Comparison of ENCODE assay signal across 10 mouse cellular contexts in the genomic region with DNA sequence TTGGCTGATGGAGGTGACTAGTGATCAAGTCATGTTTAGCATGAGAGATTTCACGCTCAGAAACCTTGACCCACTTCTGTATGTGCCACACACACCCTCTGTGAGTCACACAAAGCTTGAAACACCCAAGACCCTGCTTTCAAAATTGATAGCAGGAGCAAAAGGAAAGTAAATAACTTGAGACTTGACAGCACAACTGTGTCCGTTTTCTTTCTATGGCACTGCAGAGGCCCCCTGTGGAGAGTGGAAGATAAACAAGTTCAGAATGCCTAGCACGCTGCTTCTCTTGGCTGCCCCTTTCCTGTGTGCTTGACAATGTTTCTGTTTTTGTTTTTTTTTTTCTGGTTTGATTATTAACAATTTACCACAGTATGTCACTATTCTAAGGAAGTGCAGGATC. TPM values are rescaled to one million over a fixed set of nuclear protein-coding genes. Genes with fewer than 3 reads are reported as not detected.
DNase-seq lines count a peak whose midpoint lies in the region; ATAC-seq and TF ChIP-seq lines count a peak whose summit lies in the region.
"Had no signal": no experiment of that assay in that cellular context is flagged by ENCODE, and none has a peak within 500 bp of the region (broad histone marks: within the 10 kb centered on the region; RNA-seq: fewer than 3 reads in every experiment).

No protein-coding gene starts in this region.

- peak overlapping the region; percentile 19; the same call in 1 of the 2 replicates for H3K4me2 ChIP-seq in liver, embryonic 14.5 days (ENCODE audit: low read depth)
- H3K4me2 ChIP-seq in forebrain, postnatal 0 days (ENCODE audit: low read depth), result no peak overlapping the region
- no peak overlapping the region for H3K4me2 ChIP-seq in intestine, embryonic 16.5 days (ENCODE audit: low read depth, low read length)

- no peak overlapping the region for H3K4me3 ChIP-seq in liver, embryonic 14.5 days (ENCODE audit: insufficient read depth in 1 of 2, low read depth in 2 of 2, low read length in 2 of 2)
- no peak overlapping the region for H3K4me3 ChIP-seq in forebrain, postnatal 0 days (ENCODE audit: low read depth, low read length)
- no peak overlapping the region for H3K4me3 ChIP-seq in intestine, embryonic 16.5 days (ENCODE audit: low read length)

- H3K4me1 ChIP-seq in liver, embryonic 14.5 days (replicated peaks; ENCODE audit: control insufficient read depth in 2 of 2, insufficient read depth in 2 of 2, low read length in 1 of 2), result peaks cover 60 to 80% of the 10 kb centered on the region in 2 experiments
- no peaks in the 10 kb centered on the region for H3K4me1 ChIP-seq in forebrain, postnatal 0 days (ENCODE audit: insufficient read depth)
- H3K4me1 ChIP-seq in intestine, embryonic 16.5 days (ENCODE audit: control insufficient read depth, insufficient read depth, low read length), result peaks cover 18% of the 10 kb centered on the region

- TF ChIP-seq EP300 in liver, embryonic 14.5 days (IDR thresholded peaks at IDR 0.05; ENCODE audit: low read depth), result no peak

- no peak for ATAC-seq in liver, embryonic 14.5 days (ENCODE audit: insufficient read depth)
- no peak for ATAC-seq in forebrain, postnatal 0 days
- no peak for ATAC-seq in intestine, embryonic 16.5 days

- no peaks in the 10 kb centered on the region for H3K9me3 ChIP-seq in liver, embryonic 14.5 days (ENCODE audit: control insufficient read depth, low read length)
- H3K9me3 ChIP-seq in forebrain, postnatal 0 days (ENCODE audit: low read length), result no peaks in the 10 kb centered on the region
- H3K9me3 ChIP-seq in intestine, embryonic 16.5 days (ENCODE audit: control insufficient read depth, low read length), result no peaks in the 10 kb centered on the region

- peak overlapping the region; percentile 74 for H3K27ac ChIP-seq in liver, embryonic 14.5 days
- H3K27ac ChIP-seq in forebrain, postnatal 0 days (ENCODE audit: low read depth, low read length), result no peak overlapping the region
- no peak overlapping the region for H3K27ac ChIP-seq in intestine, embryonic 16.5 days (ENCODE audit: low read length)

- WGBS in liver, embryonic 14.5 days (ENCODE audit: insufficient replicate concordance), result 8% methylated on average over 3 of the region's 3 CpGs
- 42% methylated on average over 3 of the region's 3 CpGs for WGBS in forebrain, postnatal 0 days
- 29% methylated on average over 3 of the region's 3 CpGs for WGBS in intestine, embryonic 16.5 days

- peak; percentile 27 for DNase-seq in adrenal gland, postnatal 10 days
- no peak for DNase-seq in adrenal gland, adult 8-10 months
- peak; percentile 21 for DNase-seq in retina, postnatal 1 day
- no peak for DNase-seq in retina, embryonic 14.5 days (ENCODE audit: low spot score)
- no peak for DNase-seq in liver, embryonic 14.5 days (ENCODE audit: low read depth in 3 of 3, low spot score in 3 of 3)
- DNase-seq in thymus, postnatal 25 days, result peak; percentile 66
- no peak for DNase-seq in forebrain, postnatal 0 days

- peak overlapping the region; percentile 28; the same call in 1 of the 2 replicates for H3K9ac ChIP-seq in liver, embryonic 14.5 days (replicated peaks)
- H3K9ac ChIP-seq in forebrain, postnatal 0 days, result no peak overlapping the region
- no peak overlapping the region for H3K9ac ChIP-seq in intestine, embryonic 16.5 days (ENCODE audit: low read depth, low read length)

- H3K27me3 ChIP-seq in liver, embryonic 14.5 days (ENCODE audit: control insufficient read depth, insufficient read depth, low read length), result no peaks in the 10 kb centered on the region
- H3K27me3 ChIP-seq in forebrain, postnatal 0 days (ENCODE audit: insufficient read depth, low read length), result no peaks in the 10 kb centered on the region
- no peaks in the 10 kb centered on the region for H3K27me3 ChIP-seq in intestine, embryonic 16.5 days (replicated peaks; ENCODE audit: control insufficient read depth, insufficient read depth, low read length)

- H3K36me3 ChIP-seq in liver, embryonic 14.5 days (replicated peaks; ENCODE audit: control insufficient read depth, insufficient read depth, low read depth), result no peaks in the 10 kb centered on the region
- H3K36me3 ChIP-seq in forebrain, postnatal 0 days (ENCODE audit: insufficient read depth), result no peaks in the 10 kb centered on the region
- no peaks in the 10 kb centered on the region for H3K36me3 ChIP-seq in intestine, embryonic 16.5 days (ENCODE audit: control insufficient read depth, insufficient read depth, low read length)

- TF ChIP-seq CTCF in liver, embryonic 14.5 days (IDR thresholded peaks at IDR 0.05; ENCODE audit: low read depth), result peak; percentile 58
- TF ChIP-seq CTCF in forebrain, postnatal 0 days (IDR thresholded peaks at IDR 0.05; ENCODE audit: low read depth), result no peak

RNA-seq across cellular contexts. Expression of gene Ifi47, which starts 8.5 kb away (rescaled TPM):
- 1 to 10 TPM; 5.2 to 5.7 TPM for total RNA-seq in adrenal gland, postnatal 10 days (2021)
- total RNA-seq in adrenal gland, adult 8-10 months (2022), result 1 to 10 TPM; 4.4 to 7.4 (median 6.7) TPM
- polyA plus RNA-seq in liver, embryonic 14.5 days (2012; rRNA removed), result 2.4 and 3.2 TPM in 2 replicates
- 6.2 and 7.6 TPM in 2 replicates for polyA plus RNA-seq in liver, embryonic 14.5 days (2014; fragmentation: Nextera tagmentation; extraction: Ambion mirVana)
- 1.2 and 1.6 TPM in 2 replicates for total RNA-seq in forebrain, postnatal 0 days (2014; rRNA removed)
- polyA plus RNA-seq in forebrain, postnatal 0 days (2015; fragmentation: Nextera tagmentation; extraction: Ambion mirVana), result 0.67 and 0.70 TPM in 2 replicates
- 3.2 and 3.6 TPM in 2 replicates for polyA plus RNA-seq in intestine, embryonic 16.5 days (2015; fragmentation: Nextera tagmentation; extraction: Ambion mirVana)

RNA-seq across cellular contexts. Expression of gene Tgtp2, which starts 20.9 kb away (rescaled TPM):
- total RNA-seq in adrenal gland, postnatal 10 days (2021), result 1 to 10 TPM; 1.2 to 1.3 TPM
- total RNA-seq in adrenal gland, adult 8-10 months (2022), result 1 to 10 TPM; 1.5 to 6.8 (median 3.8) TPM
- polyA plus RNA-seq in liver, embryonic 14.5 days (2012; rRNA removed), result 0.06 and 0.27 TPM in 2 replicates
- 0.35 and 0.51 TPM in 2 replicates for polyA plus RNA-seq in liver, embryonic 14.5 days (2014; fragmentation: Nextera tagmentation; extraction: Ambion mirVana)
- total RNA-seq in forebrain, postnatal 0 days (2014; rRNA removed), result 0.46 TPM in 1 of 2 replicates, not detected in the other
- 0.13 TPM in 1 of 2 replicates, not detected in the other for polyA plus RNA-seq in forebrain, postnatal 0 days (2015; fragmentation: Nextera tagmentation; extraction: Ambion mirVana)
- 0.86 and 1.0 TPM in 2 replicates for polyA plus RNA-seq in intestine, embryonic 16.5 days (2015; fragmentation: Nextera tagmentation; extraction: Ambion mirVana)
- total RNA-seq: layer of hippocampus, adult 18-20 months had no signal

RNA-seq across cellular contexts. Expression of gene Olfr1396, which starts 29.8 kb away (rescaled TPM):
- under 1 TPM; 0.27 to 0.45 TPM for total RNA-seq in adrenal gland, postnatal 10 days (2021)
- total RNA-seq in adrenal gland, adult 8-10 months (2022), result 1 to 10 TPM; 1.8 to 5.0 (median 3.1) TPM
- not detected in 2 replicates for polyA plus RNA-seq in liver, embryonic 14.5 days (2012; rRNA removed)
- polyA plus RNA-seq in liver, embryonic 14.5 days (2014; fragmentation: Nextera tagmentation; extraction: Ambion mirVana), result not detected in 2 replicates
- 0.05 TPM in 1 of 2 replicates, not detected in the other for total RNA-seq in forebrain, postnatal 0 days (2014; rRNA removed)
- 0.05 TPM in 1 of 2 replicates, not detected in the other for polyA plus RNA-seq in forebrain, postnatal 0 days (2015; fragmentation: Nextera tagmentation; extraction: Ambion mirVana)
- polyA plus RNA-seq in intestine, embryonic 16.5 days (2015; fragmentation: Nextera tagmentation; extraction: Ambion mirVana), result not detected in 2 replicates
- total RNA-seq: layer of hippocampus, adult 18-20 months had no signal
- polyA plus RNA-seq: C2C12 had no signal

RNA-seq across cellular contexts. Expression of gene 9930111J21Rik2, which starts 33.8 kb away (rescaled TPM):
- total RNA-seq in adrenal gland, postnatal 10 days (2021), result 1 to 10 TPM; 3.2 TPM
- total RNA-seq in adrenal gland, adult 8-10 months (2022), result 1 to 10 TPM; 3.1 to 6.9 (median 3.9) TPM
- 0.34 and 0.56 TPM in 2 replicates for polyA plus RNA-seq in liver, embryonic 14.5 days (2012; rRNA removed)
- polyA plus RNA-seq in liver, embryonic 14.5 days (2014; fragmentation: Nextera tagmentation; extraction: Ambion mirVana), result 0.51 and 0.57 TPM in 2 replicates
- total RNA-seq in forebrain, postnatal 0 days (2014; rRNA removed), result 0.62 and 1.0 TPM in 2 replicates
- polyA plus RNA-seq in forebrain, postnatal 0 days (2015; fragmentation: Nextera tagmentation; extraction: Ambion mirVana), result 0.05 and 0.29 TPM in 2 replicates
- polyA plus RNA-seq in intestine, embryonic 16.5 days (2015; fragmentation: Nextera tagmentation; extraction: Ambion mirVana), result 0.65 and 0.87 TPM in 2 replicates

RNA-seq across cellular contexts. Expression of gene Olfr1395, which starts 57.2 kb away (rescaled TPM):
- not detected for total RNA-seq in adrenal gland, postnatal 10 days (2021)
- not detected for total RNA-seq in adrenal gland, adult 8-10 months (2022)
- not detected in 2 replicates for polyA plus RNA-seq in liver, embryonic 14.5 days (2012; rRNA removed)
- not detected in 2 replicates for polyA plus RNA-seq in liver, embryonic 14.5 days (2014; fragmentation: Nextera tagmentation; extraction: Ambion mirVana)
- total RNA-seq in forebrain, postnatal 0 days (2014; rRNA removed), result not detected in 2 replicates
- polyA plus RNA-seq in forebrain, postnatal 0 days (2015; fragmentation: Nextera tagmentation; extraction: Ambion mirVana), result not detected in 2 replicates
- not detected in 2 replicates for polyA plus RNA-seq in intestine, embryonic 16.5 days (2015; fragmentation: Nextera tagmentation; extraction: Ambion mirVana)
- total RNA-seq: layer of hippocampus, adult 18-20 months had no signal
- polyA plus RNA-seq: C2C12 had no signal

Comparison
In these comparisons a context has a peak if more than half of its experiments do, and no peak if none do; other contexts are left out.
1. DNase-seq: peak in adrenal gland, postnatal 10 days (single experiment), retina, postnatal 1 day (single experiment) and thymus, postnatal 25 days (single experiment); none in adrenal gland, adult 8-10 months (single experiment), retina, embryonic 14.5 days (single experiment), liver, embryonic 14.5 days (0 of 3) and forebrain, postnatal 0 days (single experiment).